Mouse (Mus musculus) heart, postnatal 0 days (tissue): ENCODE data around the gene Gckr.

ENCODE experiments used
- CTCF ChIP-seq: IDR thresholded peaks from 2 replicates; pipeline ENCODE4 v1.5.1; 2016; ENCODE audit warnings: antibody characterized with exemption, control low read depth, low read depth
- EP300 ChIP-seq: IDR thresholded peaks from 2 replicates; pipeline ENCODE4 v1.6.1; 2016; ENCODE audit warnings: antibody characterized with exemption, low read depth

DNA sequence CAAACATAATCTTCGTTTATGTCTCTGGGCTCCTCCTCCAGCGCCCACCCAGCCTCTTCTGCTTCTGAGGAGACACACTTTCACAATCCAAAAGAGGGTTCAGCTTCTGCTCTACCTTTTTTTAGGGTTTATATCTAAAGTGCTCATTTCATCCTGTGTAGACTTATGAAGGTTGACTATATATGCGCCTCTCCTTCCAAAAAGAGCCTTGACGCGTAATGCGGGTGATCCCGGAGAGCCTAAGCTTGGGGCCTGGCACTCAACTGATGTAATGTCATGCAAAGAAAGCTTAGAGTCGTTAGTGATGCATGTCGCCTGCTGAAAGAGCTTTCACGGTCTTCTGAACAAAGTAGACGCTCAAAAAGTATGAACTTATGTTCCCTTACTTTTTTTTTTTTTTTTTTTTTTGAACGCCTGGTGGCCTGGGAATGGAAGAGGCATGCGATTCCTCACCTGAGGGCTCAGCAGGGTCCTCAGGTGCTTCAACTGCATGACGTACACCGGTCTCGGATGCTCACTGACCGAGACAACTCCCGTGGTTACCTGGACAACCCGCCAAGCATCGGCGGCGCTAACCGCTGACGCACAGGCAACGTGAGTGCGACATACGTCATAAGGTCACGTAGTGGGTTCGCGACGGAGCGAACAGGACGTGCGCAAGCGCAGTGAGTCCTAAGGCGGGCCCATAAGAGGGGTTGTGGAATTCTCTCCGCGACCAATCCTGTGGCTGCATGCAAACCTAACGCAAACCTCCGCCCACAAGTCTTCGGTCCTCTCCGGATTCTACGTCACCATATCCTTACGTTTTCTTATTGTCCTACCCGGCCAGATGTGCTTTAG is 6.5 kb upstream of the Gckr start, which contains the start of gene Ift172:
- TF ChIP-seq CTCF (no peak), EP300 (no peak)
